In genomic region chr12:108856186-108856585, GRCm38 (mm10) we compare ENCODE assay signal across 13 mouse cellular contexts.
"Had no signal": no experiment of that assay in that cellular context is flagged by ENCODE, and none has a peak within 500 bp of the region (broad histone marks: within the 10 kb centered on the region; RNA-seq: fewer than 3 reads in every experiment).

No protein-coding gene starts in this region.

- H3K4me3 ChIP-seq: layer of hippocampus, adult 2 months; midbrain, embryonic 13.5 days; neural tube, embryonic 12.5 days had no signal

- H3K4me2 ChIP-seq: midbrain, embryonic 13.5 days; neural tube, embryonic 12.5 days had no signal

- DNase-seq: kidney, adult 18-20 months; kidney, postnatal 10 days; kidney, postnatal 4 days; lung, adult 2 months; lung, postnatal 36 days; retina, postnatal 1 day; right cerebral cortex, postnatal 4 days; spleen, adult 18-20 months; thymus, postnatal 36 days had no signal

- H3K4me1 ChIP-seq: neural tube, embryonic 12.5 days had no signal

- H3K9ac ChIP-seq: midbrain, embryonic 13.5 days; neural tube, embryonic 12.5 days had no signal

- H3K27me3 ChIP-seq: midbrain, embryonic 13.5 days; neural tube, embryonic 12.5 days had no signal

- ATAC-seq: lung, postnatal 0 days; midbrain, embryonic 13.5 days had no signal

- H3K9me3 ChIP-seq: midbrain, embryonic 13.5 days; neural tube, embryonic 12.5 days had no signal

- H3K27ac ChIP-seq: layer of hippocampus, adult 2 months; midbrain, embryonic 13.5 days; neural tube, embryonic 12.5 days had no signal
